Mouse (Mus musculus): ENCODE data around the gene Bmp8a. TPM values are rescaled to one million over a fixed set of nuclear protein-coding genes. Genes with fewer than 3 reads are reported as not detected.

Bmp8a gene
- polyA plus RNA-seq, 1 experiment, result 0.46 TPM

DNA sequence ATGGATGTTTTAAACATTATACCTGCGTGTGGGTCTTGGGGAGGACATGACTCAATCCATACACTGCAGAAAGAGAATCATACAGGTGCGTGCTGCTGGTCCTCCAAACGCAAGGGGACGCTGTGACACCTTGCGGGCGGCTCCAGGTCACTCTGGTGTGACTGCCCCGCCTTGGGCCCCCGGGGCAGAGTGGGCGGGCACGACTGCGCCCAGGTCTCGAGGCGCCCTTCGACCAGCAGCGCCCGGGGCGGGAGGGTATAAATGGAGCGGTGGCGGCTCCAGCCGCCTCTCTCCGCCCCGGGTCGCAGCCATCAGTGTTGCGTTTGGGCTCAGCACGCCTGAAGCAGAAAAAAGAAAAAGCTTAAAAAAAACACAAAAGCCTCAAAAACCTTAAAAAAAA is 60.6 kb downstream of the Bmp8a start:
- no peak overlapping the region for H3K27ac ChIP-seq (ENCODE audit: control insufficient read depth, insufficient read depth, low read length)
- TF ChIP-seq CTCF (IDR thresholded peaks at IDR 0.05; ENCODE audit: borderline replicate concordance, control insufficient read depth, extremely low read depth, insufficient read depth, low read length, poor library complexity) (peak; percentile 88), POLR2A (IDR thresholded peaks at IDR 0.05; ENCODE audit: control insufficient read depth, extremely low read depth, insufficient read depth, low read length, poor library complexity) (peak; percentile 32; the same call in 1 of the 2 replicates)
- peaks cover 11% of the 10 kb centered on the region for H3K4me1 ChIP-seq (replicated peaks; ENCODE audit: control insufficient read depth, insufficient read depth, low read length)
- H3K4me3 ChIP-seq (ENCODE audit: control insufficient read depth, insufficient read depth, low read length), result peak overlapping the region; percentile 80
- peak; percentile 87 for DNase-seq
- H3K27me3 ChIP-seq (ENCODE audit: control insufficient read depth, insufficient read depth, low read length), result no peaks in the 10 kb centered on the region
- peaks cover 3% of the 10 kb centered on the region for H3K36me3 ChIP-seq (ENCODE audit: control insufficient read depth, insufficient read depth, low read length)
- WGBS, result under 1% methylated on average over 25 of the region's 25 CpGs

DNA sequence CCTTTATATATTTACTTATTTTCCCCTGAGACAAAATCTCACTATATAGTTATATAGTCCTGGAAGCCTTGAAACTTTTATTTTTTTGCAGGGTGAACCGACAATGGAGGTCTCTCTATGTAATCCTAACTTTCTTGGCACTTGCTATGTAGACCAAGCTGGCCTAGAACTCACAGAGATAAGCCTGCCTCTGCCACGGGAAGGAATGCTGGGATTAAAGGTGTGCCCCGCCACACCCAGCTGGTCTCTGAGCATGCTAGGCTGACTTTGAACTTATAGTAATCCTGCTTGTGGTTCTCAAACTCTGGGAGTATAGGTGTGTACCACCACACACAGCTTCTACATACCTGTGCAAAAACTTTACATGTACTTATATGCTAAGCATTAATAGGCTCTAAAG is 62.9 kb downstream of the Bmp8a start:
- peaks cover 11% of the 10 kb centered on the region for H3K4me1 ChIP-seq (replicated peaks; ENCODE audit: control insufficient read depth, insufficient read depth, low read length)
- no peak for DNase-seq
- no peaks in the 10 kb centered on the region for H3K27me3 ChIP-seq (ENCODE audit: control insufficient read depth, insufficient read depth, low read length)
- no peak overlapping the region for H3K4me3 ChIP-seq (ENCODE audit: control insufficient read depth, insufficient read depth, low read length)
- TF ChIP-seq CTCF (IDR thresholded peaks at IDR 0.05; ENCODE audit: borderline replicate concordance, control insufficient read depth, extremely low read depth, insufficient read depth, low read length, poor library complexity), result no peak
- no peak for TF ChIP-seq POLR2A (IDR thresholded peaks at IDR 0.05; ENCODE audit: control insufficient read depth, extremely low read depth, insufficient read depth, low read length, poor library complexity)
- no peak overlapping the region for H3K27ac ChIP-seq (ENCODE audit: control insufficient read depth, insufficient read depth, low read length)
- WGBS, result 79% methylated on average over 3 of the region's 3 CpGs
- no peaks in the 10 kb centered on the region for H3K36me3 ChIP-seq (ENCODE audit: control insufficient read depth, insufficient read depth, low read length)

GRCm38 (mm10) chr4:123271063-123271462 is 72.0 kb downstream of the Bmp8a start:
- H3K4me1 ChIP-seq (replicated peaks; ENCODE audit: control insufficient read depth, insufficient read depth, low read length), result no peaks in the 10 kb centered on the region
- WGBS, result 94% methylated on average over 3 of the region's 3 CpGs
- H3K36me3 ChIP-seq (ENCODE audit: control insufficient read depth, insufficient read depth, low read length), result no peaks in the 10 kb centered on the region
- no peak for TF ChIP-seq CTCF (IDR thresholded peaks at IDR 0.05; ENCODE audit: borderline replicate concordance, control insufficient read depth, extremely low read depth, insufficient read depth, low read length, poor library complexity)
- no peak for TF ChIP-seq POLR2A (IDR thresholded peaks at IDR 0.05; ENCODE audit: control insufficient read depth, extremely low read depth, insufficient read depth, low read length, poor library complexity)
- H3K4me3 ChIP-seq (ENCODE audit: control insufficient read depth, insufficient read depth, low read length), result no peak overlapping the region
- H3K27me3 ChIP-seq (ENCODE audit: control insufficient read depth, insufficient read depth, low read length), result no peaks in the 10 kb centered on the region
- no peak for DNase-seq
- no peak overlapping the region for H3K27ac ChIP-seq (ENCODE audit: control insufficient read depth, insufficient read depth, low read length)

Other genes starting within 250 kb of the Bmp8a start
- 0.05 and 0.17 TPM in 2 replicates for gene Bmp8b, start 238.1 kb downstream of the Bmp8a start, polyA plus RNA-seq (2012; rRNA removed)
- gene Oxct2b, start 227.0 kb downstream of the Bmp8a start, polyA plus RNA-seq (2012; rRNA removed), result 0.15 TPM in 1 of 2 replicates, not detected in the other
- 24.8 and 26.1 TPM in 2 replicates for gene Ppie, start 203.3 kb downstream of the Bmp8a start, polyA plus RNA-seq (2012; rRNA removed)
- 0.30 and 0.40 TPM in 2 replicates for gene Hpcal4, start 160.0 kb downstream of the Bmp8a start, polyA plus RNA-seq (2012; rRNA removed)
- 0.14 and 1.3 TPM in 2 replicates for gene Nt5c1a, start 141.7 kb downstream of the Bmp8a start, polyA plus RNA-seq (2012; rRNA removed)
- gene Heyl, start 109.7 kb downstream of the Bmp8a start, polyA plus RNA-seq (2012; rRNA removed), result 4.1 and 4.3 TPM in 2 replicates
- 146 and 174 TPM in 2 replicates for gene Pabpc4, start 80.9 kb downstream of the Bmp8a start, polyA plus RNA-seq (2012; rRNA removed)
- gene Oxct2a, start 19.6 kb downstream of the Bmp8a start, polyA plus RNA-seq (2012; rRNA removed), result 0.11 and 0.24 TPM in 2 replicates